In the genomic region with DNA sequence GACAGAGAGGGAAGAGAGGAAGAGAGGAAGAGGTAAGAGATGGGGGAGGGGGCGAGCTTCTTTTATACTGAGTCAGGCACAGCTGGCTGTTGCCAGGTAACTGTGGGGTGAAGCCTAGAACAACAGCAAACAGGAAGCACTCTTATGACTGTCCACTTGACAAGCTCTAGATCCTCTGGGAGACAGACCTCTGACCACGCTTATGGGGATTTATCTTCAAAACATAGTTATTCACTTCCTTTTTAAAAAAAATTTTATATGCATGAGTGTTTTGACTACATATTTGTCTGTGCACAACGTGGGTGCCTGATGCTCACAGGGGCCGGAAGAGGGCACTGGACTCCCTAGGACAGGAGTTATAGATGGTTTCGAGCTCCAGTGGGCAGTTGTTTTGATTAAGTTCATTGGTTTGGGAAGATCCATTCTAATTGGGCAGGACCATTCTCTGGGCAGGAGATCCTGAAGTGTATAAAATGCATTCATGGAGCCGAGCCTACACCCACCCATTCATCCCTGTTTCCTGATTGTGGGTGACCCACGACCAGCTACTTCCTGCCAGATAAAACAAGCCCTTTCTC, we compare ENCODE assay signal across 8 mouse cellular contexts. TPM values are rescaled to one million over a fixed set of nuclear protein-coding genes. Genes with fewer than 3 reads are reported as not detected.
DNase-seq lines count a peak whose midpoint lies in the region; ATAC-seq and TF ChIP-seq lines count a peak whose summit lies in the region.

No protein-coding gene starts in this region.

- 33% methylated on average over 7 of the region's 7 CpGs for WGBS in heart, embryonic 14.5 days
- WGBS in neural tube, embryonic 12.5 days = 34% methylated on average over 7 of the region's 7 CpGs

- peak overlapping the region; percentile 42; the same call in 1 of the 2 replicates for H3K4me2 ChIP-seq in heart, embryonic 14.5 days (ENCODE audit: low read length)
- H3K4me2 ChIP-seq in neural tube, embryonic 12.5 days (replicated peaks) = peak overlapping the region; percentile 44

- DNase-seq in heart, adult 18-20 months = no peak
- DNase-seq in induced T-regulatory cell, adult 2 months (ENCODE audit: low read depth) = peak; percentile 85
- no peak for DNase-seq in layer of hippocampus, postnatal 14 days (ENCODE audit: low spot score in 2 of 2)
- DNase-seq in cerebellum, postnatal 14 days = no peak
- DNase-seq in c-Kit-positive CD71-positive TER-119-positive erythroid progenitor cells, embryonic 14.5 days (ENCODE audit: low spot score) = no peak

- TF ChIP-seq CTCF in E14TG2a.4 (conservative IDR thresholded peaks at IDR 0.05; ENCODE audit: low read length) = no peak

- H3K27ac ChIP-seq in heart, embryonic 14.5 days (replicated peaks in 1 of 2; ENCODE audit: control insufficient read depth in 1 of 2, insufficient read depth in 1 of 2, low read depth in 2 of 2, low read length in 2 of 2) = no peak overlapping the region
- no peak overlapping the region for H3K27ac ChIP-seq in neural tube, embryonic 12.5 days

- H3K4me1 ChIP-seq in heart, embryonic 14.5 days (ENCODE audit: control insufficient read depth in 2 of 2, insufficient read depth in 2 of 2, low read length in 2 of 2) = peaks cover 10 to 11% of the 10 kb centered on the region in 2 experiments
- peaks cover 32% of the 10 kb centered on the region for H3K4me1 ChIP-seq in E14TG2a.4 (replicated peaks; ENCODE audit: low read depth, low read length)
- peaks cover 24% of the 10 kb centered on the region for H3K4me1 ChIP-seq in neural tube, embryonic 12.5 days

- no peak for ATAC-seq in heart, embryonic 14.5 days (ENCODE audit: insufficient number of reproducible peaks, insufficient read depth, low FRiP score, low read depth)
- ATAC-seq in neural tube, embryonic 12.5 days (ENCODE audit: low FRiP score, low read depth) = no peak

- H3K27me3 ChIP-seq in heart, embryonic 14.5 days (ENCODE audit: control insufficient read depth, insufficient read depth, low read length) = no peaks in the 10 kb centered on the region
- peaks cover 38% of the 10 kb centered on the region for H3K27me3 ChIP-seq in E14TG2a.4 (ENCODE audit: insufficient read depth, low read length)
- H3K27me3 ChIP-seq in neural tube, embryonic 12.5 days (replicated peaks) = no peaks in the 10 kb centered on the region

- H3K9ac ChIP-seq in heart, embryonic 14.5 days (ENCODE audit: low read length) = no peak overlapping the region; the same call in 1 of the 2 replicates
- no peak overlapping the region for H3K9ac ChIP-seq in neural tube, embryonic 12.5 days

- no peaks in the 10 kb centered on the region for H3K9me3 ChIP-seq in heart, embryonic 14.5 days (ENCODE audit: control insufficient read depth, low read length)
- peaks cover 5% of the 10 kb centered on the region for H3K9me3 ChIP-seq in E14TG2a.4 (ENCODE audit: low read length)
- H3K9me3 ChIP-seq in neural tube, embryonic 12.5 days = 0 out of 2 replicates have a peak, but pooled peaks cover 8% of the 10 kb centered on the region

- no peak overlapping the region for H3K4me3 ChIP-seq in heart, embryonic 14.5 days (ENCODE audit: control insufficient read depth in 1 of 2, insufficient read depth in 1 of 2, low read depth in 1 of 2, low read length in 2 of 2)
- peak overlapping the region; percentile 56; the same call in 1 of the 2 replicates for H3K4me3 ChIP-seq in E14TG2a.4 (replicated peaks; ENCODE audit: low read length)
- H3K4me3 ChIP-seq in neural tube, embryonic 12.5 days = peak overlapping the region; percentile 4; the same call in 1 of the 2 replicates

- no peaks in the 10 kb centered on the region for H3K36me3 ChIP-seq in heart, embryonic 14.5 days (ENCODE audit: control insufficient read depth, insufficient read depth, low read length)
- H3K36me3 ChIP-seq in E14TG2a.4 (ENCODE audit: insufficient read depth, low read length) = no peaks in the 10 kb centered on the region
- no peaks in the 10 kb centered on the region for H3K36me3 ChIP-seq in neural tube, embryonic 12.5 days

RNA-seq across cellular contexts. Expression of gene Spo11, which starts 0.8 kb away (rescaled TPM):
- polyA plus RNA-seq in heart, embryonic 14.5 days (2014; fragmentation: Nextera tagmentation; extraction: Ambion mirVana) = 0.32 TPM in 1 of 2 replicates, not detected in the other
- not detected for total RNA-seq in heart, adult 18-20 months (2021)
- polyA plus RNA-seq in neural tube, embryonic 12.5 days (2016; fragmentation: Nextera tagmentation; extraction: Ambion mirVana) = 0.22 and 0.27 TPM in 2 replicates
- total RNA-seq in layer of hippocampus, postnatal 14 days (2021) = under 1 TPM in 1 of 2 experiments, not detected in 1; 0.24 TPM

RNA-seq across cellular contexts. Expression of gene Rae1, which starts 23.2 kb away (rescaled TPM):
- polyA plus RNA-seq in heart, embryonic 14.5 days (2014; fragmentation: Nextera tagmentation; extraction: Ambion mirVana) = 99.7 and 101 TPM in 2 replicates
- total RNA-seq in heart, adult 18-20 months (2021) = 10 to 100 TPM; 21.5 to 21.8 TPM
- 120 and 123 TPM in 2 replicates for polyA plus RNA-seq in neural tube, embryonic 12.5 days (2016; fragmentation: Nextera tagmentation; extraction: Ambion mirVana)
- total RNA-seq in layer of hippocampus, postnatal 14 days (2021) = 10 to 100 TPM; 71.8 to 75.5 TPM

RNA-seq across cellular contexts. Expression of gene Bmp7, which starts 36.6 kb away (rescaled TPM):
- polyA plus RNA-seq in heart, embryonic 14.5 days (2014; fragmentation: Nextera tagmentation; extraction: Ambion mirVana) = 50.5 and 53.7 TPM in 2 replicates
- 1 to 10 TPM; 1.1 to 1.3 TPM for total RNA-seq in heart, adult 18-20 months (2021)
- 14.8 and 16.3 TPM in 2 replicates for polyA plus RNA-seq in neural tube, embryonic 12.5 days (2016; fragmentation: Nextera tagmentation; extraction: Ambion mirVana)
- 1 to 10 TPM; 6.1 to 7.1 TPM for total RNA-seq in layer of hippocampus, postnatal 14 days (2021)

RNA-seq across cellular contexts. Expression of gene Rbm38, which starts 43.5 kb away (rescaled TPM):
- 126 and 129 TPM in 2 replicates for polyA plus RNA-seq in heart, embryonic 14.5 days (2014; fragmentation: Nextera tagmentation; extraction: Ambion mirVana)
- total RNA-seq in heart, adult 18-20 months (2021) = 100 to 1,000 TPM; 171 to 173 TPM
- 48.2 and 52.0 TPM in 2 replicates for polyA plus RNA-seq in neural tube, embryonic 12.5 days (2016; fragmentation: Nextera tagmentation; extraction: Ambion mirVana)
- total RNA-seq in layer of hippocampus, postnatal 14 days (2021) = 1 to 10 TPM; 4.1 to 6.6 TPM

Comparison
In these comparisons a context has a peak if more than half of its experiments do, and no peak if none do; other contexts are left out.
1. H3K4me3 ChIP-seq: peak in E14TG2a.4 (single experiment) and neural tube, embryonic 12.5 days (single experiment); none in heart, embryonic 14.5 days (0 of 2).